Mouse (Mus musculus): ENCODE data around the gene Rnd3. TPM values are rescaled to one million over a fixed set of nuclear protein-coding genes. Genes with fewer than 3 reads are reported as not detected.

Rnd3 gene
- total RNA-seq (2023): 10 to 100 TPM; 63.5 to 72.0 TPM

GRCm38 (mm10) chr2:51148975-51149374 is at the start of gene Rnd3:
Rnd3 (minus strand) TSS chr2:51149111.

